In the genomic region with DNA sequence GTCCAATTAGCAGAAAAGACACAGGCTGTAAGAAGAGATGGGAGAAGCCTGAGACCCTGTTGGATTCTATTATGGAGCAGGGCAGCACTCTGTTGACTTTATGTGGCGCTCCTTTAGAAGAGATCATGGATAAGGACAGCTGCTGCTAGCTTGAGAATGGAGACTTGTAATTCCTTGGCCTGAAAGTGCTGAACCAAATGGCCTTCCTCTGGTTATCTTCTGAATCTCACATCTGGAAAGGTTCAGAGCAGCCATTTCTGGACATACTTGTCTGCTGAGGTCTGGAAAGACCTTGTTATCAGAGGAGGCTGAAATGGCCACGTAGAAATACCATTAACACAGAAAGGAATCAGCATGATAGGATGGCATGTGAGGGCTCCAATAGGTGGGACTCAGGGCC, we compare ENCODE assay signal across 37 mouse cellular contexts. TPM values are rescaled to one million over a fixed set of nuclear protein-coding genes. Genes with fewer than 3 reads are reported as not detected.
"Had no signal": no experiment of that assay in that cellular context is flagged by ENCODE, and none has a peak within 500 bp of the region (broad histone marks: within the 10 kb centered on the region; RNA-seq: fewer than 3 reads in every experiment).

No protein-coding gene starts in this region.

- ATAC-seq: intestine, embryonic 16.5 days; liver, embryonic 12.5 days had no signal

- H3K4me1 ChIP-seq: hindbrain, embryonic 13.5 days; hindbrain, embryonic 15.5 days; kidney, embryonic 15.5 days had no signal

- H3K4me3 ChIP-seq: heart, embryonic 12.5 days; hindbrain, embryonic 13.5 days; hindbrain, embryonic 15.5 days; kidney, embryonic 15.5 days; left cerebral cortex, adult 2 months; limb, embryonic 13.5 days; limb, embryonic 15.5 days; liver, embryonic 12.5 days had no signal

- H3K9ac ChIP-seq: heart, embryonic 12.5 days; hindbrain, embryonic 13.5 days; hindbrain, embryonic 15.5 days; kidney, embryonic 15.5 days; limb, embryonic 13.5 days; limb, embryonic 15.5 days; liver, embryonic 12.5 days; liver, embryonic 14.5 days had no signal

- H3K27me3 ChIP-seq: heart, embryonic 12.5 days; hindbrain, embryonic 13.5 days; hindbrain, embryonic 15.5 days; kidney, embryonic 15.5 days; limb, embryonic 13.5 days; limb, embryonic 15.5 days had no signal

- H3K4me2 ChIP-seq: heart, embryonic 12.5 days; hindbrain, embryonic 13.5 days; hindbrain, embryonic 15.5 days; kidney, embryonic 15.5 days; limb, embryonic 13.5 days; limb, embryonic 15.5 days; liver, embryonic 12.5 days had no signal

- DNase-seq: gastrocnemius, postnatal 14 days; gastrocnemius, postnatal 36 days; heart, adult 18-20 months; heart, postnatal 10 days; kidney, adult 11 months; kidney, adult 2 months; kidney, adult 9 months; kidney, postnatal 14 days; kidney, postnatal 36 days had no signal

- H3K27ac ChIP-seq: hindbrain, embryonic 13.5 days; hindbrain, embryonic 15.5 days; hindbrain, postnatal 0 days; kidney, embryonic 15.5 days; kidney, postnatal 0 days; left cerebral cortex, adult 2 months; limb, embryonic 13.5 days; limb, embryonic 15.5 days; liver, embryonic 12.5 days; liver, embryonic 14.5 days had no signal

- H3K36me3 ChIP-seq: heart, embryonic 12.5 days; hindbrain, embryonic 13.5 days; hindbrain, embryonic 15.5 days; kidney, embryonic 15.5 days; limb, embryonic 13.5 days; limb, embryonic 15.5 days; liver, embryonic 12.5 days had no signal

- H3K9me3 ChIP-seq: heart, embryonic 12.5 days; hindbrain, embryonic 13.5 days; hindbrain, embryonic 15.5 days; kidney, embryonic 15.5 days; limb, embryonic 13.5 days; limb, embryonic 15.5 days; liver, embryonic 12.5 days had no signal

RNA-seq across cellular contexts. Expression of a gene that starts 59.5 kb away (rescaled TPM):
- total RNA-seq: gastrocnemius, adult 18-20 months; gastrocnemius, adult 8-10 months; gastrocnemius, postnatal 14 days; gastrocnemius, postnatal 36 days; heart, adult 18-20 months; heart, postnatal 10 days; heart, postnatal 25 days; hematopoietic stem cell, adult 5-6 weeks; hindbrain, postnatal 0 days; layer of hippocampus, adult 18-20 months; layer of hippocampus, adult 8-10 months; layer of hippocampus, postnatal 10 days; layer of hippocampus, postnatal 25 days; left cerebral cortex, adult 2 months; left cerebral cortex, postnatal 14 days; left cerebral cortex, postnatal 36 days; liver, adult 2 months had no signal
- polyA plus RNA-seq: heart, embryonic 12.5 days; heart, embryonic 14.5 days; heart, embryonic 16.5 days; hindbrain, embryonic 13.5 days; hindbrain, embryonic 15.5 days; hindbrain, postnatal 0 days; intestine, embryonic 14.5 days; intestine, embryonic 16.5 days; kidney, embryonic 15.5 days; kidney, postnatal 0 days; large intestine, adult 2 months; limb, embryonic 11.5 days; limb, embryonic 13.5 days; limb, embryonic 15.5 days; liver, adult 2 months; liver, embryonic 12.5 days; liver, embryonic 14.5 days had no signal
